Mouse (Mus musculus) T-helper 2 cell (primary cell): ENCODE data around the gene Mctp2.
"Not testable (repeated sequence)": the region's sequence is repeated elsewhere in the genome, so short reads cannot be mapped to it uniquely, and the experiment has no call there.

Experiments
- in situ Hi-C: fragments of 300-600 bp; cut with MboI, MseI; formaldehyde crosslinking; loops from one replicate; pipeline ENCODE4 v1.15.1; 2025; ENCODE audit warnings: high pct_unique_total_duplicates

Mctp2 gene

GRCm38 (mm10) chr7:72275513-72275912 lies 30.9 kb downstream of the Mctp2 start:
- in situ Hi-C loops: no loop called here

GRCm38 (mm10) chr7:72271546-72271945 lies 34.9 kb downstream of the Mctp2 start:
- in situ Hi-C loops: no loop called here

- in situ Hi-C loops: loop anchor here (10.0 kb wide), 1 partner anchor 75 kb away; no protein-coding TSS in a partner anchor
These were observed 36.4 kb downstream of the Mctp2 start for GRCm38 (mm10) chr7:72269994-72270393.

- in situ Hi-C loops: loop anchor here (10.0 kb wide), 1 partner anchor 84 kb away; no protein-coding TSS in a partner anchor
These were observed 45.4 kb downstream of the Mctp2 start for GRCm38 (mm10) chr7:72260766-72261655.

DNA sequence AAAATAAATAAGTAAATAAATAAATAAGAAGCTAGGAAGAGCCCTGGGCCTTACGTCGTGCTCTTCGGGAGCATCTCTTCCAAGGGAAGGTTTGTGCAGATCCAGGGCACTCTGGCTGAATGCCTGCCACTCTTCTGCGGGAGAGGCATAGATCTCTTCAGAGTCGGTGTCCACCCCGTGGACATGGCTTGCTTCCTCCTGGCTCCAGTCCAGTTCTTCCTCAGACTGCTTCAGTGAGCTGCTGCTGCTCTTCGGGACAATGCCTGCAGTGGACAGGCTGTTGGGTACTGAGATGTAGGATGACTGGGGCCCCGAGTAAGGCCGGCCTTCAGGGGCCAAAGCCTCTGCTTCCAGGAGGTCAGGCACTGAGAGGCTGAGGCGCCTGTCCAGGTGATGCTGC lies 47.4 kb downstream of the Mctp2 start:
- in situ Hi-C loops: no loop called here

DNA sequence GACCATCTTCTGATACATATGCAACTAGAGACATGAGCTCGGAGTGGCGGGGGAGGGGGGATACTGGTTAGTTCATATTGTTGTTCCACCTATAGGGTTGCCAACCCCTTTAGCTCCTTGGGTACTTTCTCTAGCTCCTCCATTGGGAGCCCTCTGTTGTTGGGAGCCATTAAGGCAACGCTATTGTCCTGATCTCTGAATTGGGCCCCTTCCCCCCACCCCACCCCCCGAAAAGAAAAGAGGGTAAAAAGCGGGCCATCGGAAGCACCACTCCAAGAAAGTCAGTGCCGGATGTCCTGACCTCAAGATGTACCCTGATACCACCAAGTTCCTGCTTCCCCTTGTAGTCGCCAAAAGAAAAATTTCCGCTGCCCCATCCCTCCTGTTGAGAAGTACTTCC lies 56.1 kb downstream of the Mctp2 start:
- in situ Hi-C loops: not testable (repeated sequence)

GRCm38 (mm10) chr7:72241269-72241668 lies 65.1 kb downstream of the Mctp2 start:
- in situ Hi-C loops: loop anchor here (25.0 kb wide), 1 partner anchor 1171 kb away; no protein-coding TSS in a partner anchor

DNA sequence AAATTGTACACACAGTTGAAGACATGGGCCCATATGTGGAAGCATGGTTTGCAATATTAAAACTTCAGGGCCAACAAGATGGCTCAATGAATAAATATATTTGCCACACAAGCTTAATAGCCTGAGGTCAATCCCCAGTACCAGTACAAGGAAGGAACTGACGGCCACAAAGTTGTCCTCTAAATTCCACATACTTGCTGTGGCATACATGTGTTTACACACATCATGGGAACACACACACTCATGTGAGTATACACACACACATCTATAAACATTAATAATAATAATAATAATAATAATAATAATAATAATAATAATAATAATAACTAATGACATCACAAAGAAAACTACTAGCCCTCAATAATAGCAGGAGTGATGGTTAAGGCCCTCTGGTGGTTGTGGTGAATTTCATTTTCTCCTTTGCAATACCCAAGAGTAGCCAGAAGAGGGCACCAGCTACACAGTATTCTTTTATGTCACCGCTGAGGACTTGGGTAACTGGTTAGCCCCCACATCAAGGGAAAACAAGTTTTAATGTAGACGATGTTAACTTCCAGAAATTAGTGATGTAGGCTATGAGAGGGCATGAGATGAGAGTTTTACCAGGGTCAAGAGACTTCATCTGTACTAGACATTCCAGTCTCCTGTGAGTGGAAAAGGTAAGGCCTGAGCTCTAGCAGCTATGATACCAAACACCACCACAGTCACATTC lies 66.5 kb downstream of the Mctp2 start:
- in situ Hi-C loops: loop anchor here (5.0 to 25.0 kb wide), 2 partner anchors 117 to 1172 kb away; no protein-coding TSS in a partner anchor

GRCm38 (mm10) chr7:72238575-72238974 lies 67.8 kb downstream of the Mctp2 start:
- in situ Hi-C loops: loop anchor here (5.0 to 25.0 kb wide), 2 partner anchors 119 to 1174 kb away; no protein-coding TSS in a partner anchor

GRCm38 (mm10) chr7:72234433-72234998 lies 71.9 kb downstream of the Mctp2 start:
- in situ Hi-C loops: loop anchor here (25.0 kb wide), 1 partner anchor 1178 kb away; no protein-coding TSS in a partner anchor

DNA sequence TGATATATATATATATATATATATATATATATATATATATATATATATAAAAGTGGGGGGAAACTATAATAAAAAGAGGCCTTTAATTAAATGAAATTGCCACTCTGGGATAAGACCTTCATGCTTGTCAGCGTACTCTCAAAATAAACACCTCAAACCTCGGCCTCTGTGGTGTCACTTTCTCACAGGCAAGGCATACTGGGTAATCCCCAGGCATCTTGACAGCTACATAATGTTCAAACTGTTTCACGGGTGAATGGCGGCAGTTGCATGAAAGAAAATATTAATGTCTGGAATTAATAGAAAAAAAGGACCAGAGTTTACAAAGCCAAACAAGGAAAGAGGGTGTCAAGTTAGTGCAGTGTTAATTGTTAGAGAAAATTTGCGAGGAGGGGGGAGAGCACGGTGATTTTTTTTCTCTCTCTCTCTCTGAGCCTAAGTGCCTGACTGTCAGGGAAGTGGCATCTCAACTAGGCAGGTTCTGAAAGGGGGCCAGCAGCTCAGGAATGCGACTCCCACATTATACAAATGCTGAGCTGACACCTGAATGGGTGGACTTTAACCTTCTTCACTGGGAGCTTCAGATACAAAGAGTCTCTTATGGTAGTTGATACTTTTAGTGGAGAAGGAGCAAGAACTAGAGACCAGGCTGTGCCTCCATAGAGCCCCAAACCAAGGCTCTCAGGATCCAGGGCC lies 75.1 kb downstream of the Mctp2 start:
- in situ Hi-C loops: loop anchor here (25.0 kb wide), 1 partner anchor 1181 kb away; no protein-coding TSS in a partner anchor

DNA sequence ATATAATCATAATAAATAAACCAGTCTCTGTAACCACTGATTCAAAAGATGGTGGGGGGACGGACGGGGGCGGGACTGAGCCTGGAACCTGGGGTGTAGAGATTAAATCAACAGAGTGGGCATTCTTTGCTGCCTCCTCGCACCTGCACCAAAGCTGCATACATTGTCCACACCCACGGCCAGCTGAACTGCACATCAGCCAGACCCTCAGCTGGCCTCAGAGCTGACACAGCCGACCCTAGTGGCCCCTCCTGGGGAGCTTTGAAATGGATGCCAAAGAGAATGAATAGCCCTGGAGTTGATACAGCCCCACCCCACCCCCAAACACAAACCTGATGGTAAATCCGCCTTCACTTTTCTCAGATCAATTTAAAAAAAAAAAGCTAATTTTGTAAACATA lies 76.5 kb downstream of the Mctp2 start:
- in situ Hi-C loops: loop anchor here (25.0 kb wide), 1 partner anchor 1182 kb away; no protein-coding TSS in a partner anchor

DNA sequence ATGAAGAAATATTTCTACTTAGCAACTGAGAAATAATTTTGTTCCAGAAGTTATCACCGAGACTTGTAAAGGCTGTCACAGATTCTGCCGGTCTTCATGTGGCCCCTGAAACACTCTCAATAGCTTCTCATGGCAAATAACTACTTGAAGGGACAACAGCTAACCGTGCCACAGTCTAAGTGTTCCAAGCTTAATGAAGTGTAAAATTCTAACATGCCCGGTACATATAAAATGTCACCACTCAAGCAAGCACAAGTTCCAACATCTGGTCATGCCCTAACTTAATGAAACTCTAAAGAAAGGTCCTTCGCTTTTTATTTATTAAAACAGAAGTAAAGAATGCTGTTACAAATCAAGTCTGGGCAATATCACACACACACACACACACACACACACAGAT lies 82.8 kb downstream of the Mctp2 start:
- in situ Hi-C loops: no loop called here

DNA sequence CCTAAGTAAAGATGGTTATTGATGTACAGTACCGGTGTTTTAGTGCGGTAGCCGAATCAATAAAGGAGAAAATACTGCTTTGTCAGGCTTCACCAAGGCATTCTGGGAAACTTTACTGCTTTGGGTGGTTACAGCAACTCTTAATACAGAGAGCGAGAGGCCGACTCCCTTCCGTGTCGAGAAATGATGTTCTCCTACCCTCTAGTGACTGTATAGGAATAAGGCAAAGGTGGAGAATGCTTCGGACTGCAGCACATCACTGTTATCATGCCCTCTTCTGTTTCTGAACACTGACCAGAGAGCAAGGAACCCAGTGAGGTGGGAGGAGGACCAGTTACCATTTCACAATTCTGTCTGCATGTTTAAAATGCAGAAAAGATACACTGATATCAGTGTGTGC lies 83.9 kb downstream of the Mctp2 start:
- in situ Hi-C loops: no loop called here

DNA sequence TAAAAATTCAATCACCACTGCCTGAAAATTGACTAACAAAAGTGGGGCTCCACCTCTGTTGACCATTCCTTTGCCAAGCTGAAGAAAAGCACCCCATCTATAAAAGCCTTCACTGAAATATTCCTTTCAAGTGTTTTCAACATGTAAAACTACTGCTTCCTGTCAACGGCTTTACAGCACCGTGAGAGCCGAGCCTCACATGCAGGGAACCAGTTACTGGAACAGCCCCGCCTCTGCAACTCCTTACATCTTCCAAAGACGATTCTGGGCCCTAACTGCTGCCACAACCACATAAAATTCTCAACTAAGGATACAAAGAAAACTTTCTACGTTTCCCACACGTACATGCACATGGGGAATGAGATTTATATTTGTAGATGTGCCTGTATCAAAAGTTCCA lies 88.4 kb downstream of the Mctp2 start:
- in situ Hi-C loops: no loop called here

- in situ Hi-C loops: no loop called here
These were observed 90.7 kb downstream of the Mctp2 start for GRCm38 (mm10) chr7:72215563-72216215.

DNA sequence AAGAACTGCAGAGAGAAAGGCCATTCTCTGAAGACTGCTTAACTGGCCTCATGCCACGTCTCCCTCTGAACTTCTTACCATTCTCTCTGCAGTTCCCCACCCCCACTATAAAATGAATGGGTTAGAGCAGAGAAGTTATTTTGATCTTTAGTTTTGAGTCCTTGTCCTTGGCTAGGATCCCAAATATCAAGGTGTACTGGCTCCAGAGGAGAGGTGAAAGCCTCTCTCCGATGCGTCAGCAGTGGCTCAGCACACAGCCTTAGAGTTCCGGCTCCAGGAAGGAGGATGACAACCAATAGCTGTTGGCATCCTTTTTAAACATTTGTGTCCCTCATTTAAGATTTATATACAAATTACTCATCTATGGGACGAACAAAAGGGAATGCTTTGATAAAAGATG lies 96.2 kb downstream of the Mctp2 start:
- in situ Hi-C loops: no loop called here

DNA sequence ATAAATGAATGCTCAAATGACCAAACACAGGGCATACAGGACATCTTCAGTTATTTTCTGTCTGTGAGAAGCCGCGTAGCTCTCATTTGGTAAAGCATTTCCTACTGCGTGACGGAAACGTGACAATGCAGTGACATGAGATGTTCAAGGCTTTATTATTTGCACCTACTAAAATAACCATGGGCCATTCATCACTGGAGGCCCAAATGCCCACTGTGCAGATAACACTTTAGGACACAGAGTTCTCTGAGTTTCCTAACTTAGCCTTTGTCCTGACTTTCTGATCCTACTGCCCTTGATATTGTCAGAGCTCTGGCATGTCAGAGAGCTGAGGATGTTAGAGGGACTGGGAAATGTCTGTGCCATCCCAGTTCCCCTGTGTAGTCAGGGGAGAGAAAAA lies 97.1 kb downstream of the Mctp2 start:
- in situ Hi-C loops: no loop called here

GRCm38 (mm10) chr7:72206841-72207240 lies 99.6 kb downstream of the Mctp2 start:
- in situ Hi-C loops: no loop called here

DNA sequence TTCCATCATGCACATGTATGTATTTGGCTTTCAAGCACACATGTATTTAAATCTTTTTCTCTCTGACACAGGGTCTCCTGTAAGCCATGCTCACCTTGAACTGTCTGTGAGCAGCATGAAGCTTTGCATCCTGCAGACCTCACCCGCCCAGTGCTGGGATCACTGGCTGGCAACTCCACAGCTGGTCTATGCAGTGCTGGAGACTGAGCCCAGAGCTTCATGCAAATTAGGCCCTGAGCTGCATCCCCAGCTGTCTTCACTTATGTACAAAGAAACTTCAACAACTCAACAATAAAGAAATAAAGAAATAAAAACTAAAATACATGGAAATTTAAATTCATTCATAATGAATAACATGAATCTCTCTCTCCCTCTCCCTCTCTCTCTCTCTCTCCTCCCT lies 110.7 kb downstream of the Mctp2 start:
- in situ Hi-C loops: no loop called here

DNA sequence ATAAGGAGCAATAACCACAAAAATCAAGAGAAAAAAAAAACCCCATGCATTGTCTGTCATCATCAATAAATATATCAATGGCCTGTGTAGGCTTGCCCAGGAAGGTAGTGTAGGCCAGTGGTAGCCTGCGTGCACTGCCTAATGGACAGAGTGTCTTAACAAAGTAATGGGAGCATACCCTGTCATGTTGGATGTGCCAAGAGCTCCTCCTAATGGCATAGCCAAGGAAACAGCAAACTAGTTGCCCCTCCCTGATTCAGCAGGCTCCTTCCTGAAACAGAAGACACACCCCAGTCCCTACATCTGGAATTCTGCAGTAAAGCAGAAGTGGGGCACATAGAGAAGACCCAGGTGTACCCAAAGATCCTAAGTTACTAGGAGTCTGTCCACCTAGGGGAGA lies 113.1 kb downstream of the Mctp2 start:
- in situ Hi-C loops: no loop called here
